Mouse (Mus musculus) CH12.LX (cell line): ENCODE data around the gene Rbm47. TPM values are rescaled to one million over a fixed set of nuclear protein-coding genes. Genes with fewer than 3 reads are reported as not detected.

ENCODE experiments used
- DNase-seq: peaks from one replicate; pipeline ENCODE4 v3.0.0-alpha.2; 2013; ENCODE audit errors: extremely low read depth
- H3K27ac ChIP-seq: 2 replicates; pipeline ENCODE4 v1.5.1; 2012; ENCODE audit warnings: low read depth, mild to moderate bottlenecking, control low read depth, moderate library complexity; ENCODE audit not compliant: insufficient read depth
- H3K27me3 ChIP-seq: replicated peaks from 2 replicates; pipeline ENCODE3; 2012; ENCODE audit warnings: inconsistent platforms
- H3K36me3 ChIP-seq, 2 experiments: replicated peaks in 1 of 2; 2 replicates each; pipeline versions ENCODE3 to v1.6.1; 2012; ENCODE audit warnings: inconsistent platforms in 1 of 2, low read length in 1 of 2, mild to moderate bottlenecking in 1 of 2, mixed read lengths in 1 of 2, moderate library complexity in 1 of 2; ENCODE audit not compliant: control insufficient read depth in 1 of 2, insufficient read depth in 1 of 2
- H3K4me1 ChIP-seq, 2 experiments: 2 replicates each; pipeline ENCODE4 v1.6.1; 2012; ENCODE audit warnings: inconsistent platforms in 1 of 2, moderate library complexity in 1 of 2; ENCODE audit not compliant: insufficient read depth in 2 of 2, control insufficient read depth in 1 of 2
- H3K4me2 ChIP-seq: 2 replicates; pipeline ENCODE4 v1.6.1; 2012; ENCODE audit warnings: low read depth, mild to moderate bottlenecking, control low read depth; ENCODE audit not compliant: poor library complexity, insufficient read depth, severe bottlenecking
- H3K4me3 ChIP-seq, 3 experiments: fragments of 150-350 bp in 1 of 3; sonication (generic) in 1 of 3; replicated peaks in 1 of 3; 2 replicates each; pipeline versions ENCODE3 to v1.5.1; 2011 to 2012; ENCODE audit warnings: low read depth in 2 of 3, low read length in 2 of 3, mild to moderate bottlenecking in 2 of 3, moderate library complexity in 2 of 3, control low read depth in 1 of 3, improper control_type of control experiment in 1 of 3, inconsistent platforms in 1 of 3, mixed read lengths in 1 of 3; ENCODE audit not compliant: poor library complexity in 1 of 3
- H3K79me2 ChIP-seq: replicated peaks from 2 replicates; pipeline ENCODE4 v1.6.1; 2012; ENCODE audit warnings: mild to moderate bottlenecking, moderate library complexity; ENCODE audit not compliant: control insufficient read depth, poor library complexity, insufficient read depth, severe bottlenecking; ENCODE audit errors: extremely low read depth
- H3K9ac ChIP-seq: 2 replicates; pipeline ENCODE4 v1.6.1; 2012; ENCODE audit warnings: low read depth, mild to moderate bottlenecking, control low read depth, moderate library complexity; ENCODE audit not compliant: insufficient read depth
- H3K9me3 ChIP-seq: replicated peaks from 2 replicates; pipeline ENCODE3; 2012; ENCODE audit warnings: low read length, inconsistent platforms, mixed read lengths
- CHD1 ChIP-seq: IDR thresholded peaks from 2 replicates; pipeline ENCODE4 v1.6.1; 2012; ENCODE audit warnings: low read depth, low read length, improper control_type of control experiment, inconsistent platforms
- E2F4 ChIP-seq: IDR thresholded peaks from 2 replicates; pipeline ENCODE4 v1.6.1; 2011; ENCODE audit warnings: low read depth, low read length, improper control_type of control experiment; ENCODE audit not compliant: insufficient replicate concordance
- ELF1 ChIP-seq: IDR thresholded peaks from 2 replicates; pipeline ENCODE4 v1.6.1; 2014; ENCODE audit warnings: low read depth, mild to moderate bottlenecking, inconsistent platforms, low read length, improper control_type of control experiment
- EP300 ChIP-seq: IDR thresholded peaks from 2 replicates; pipeline ENCODE4 v1.6.1; 2011; ENCODE audit warnings: low read length, improper control_type of control experiment
- ETS1 ChIP-seq: conservative IDR thresholded peaks from 2 replicates; pipeline ENCODE4 v1.6.1; 2012; ENCODE audit warnings: low read depth, mild to moderate bottlenecking, inconsistent platforms, low read length, improper control_type of control experiment, moderate library complexity
- HCFC1 ChIP-seq: IDR thresholded peaks from 2 replicates; pipeline ENCODE4 v1.6.1; 2012; ENCODE audit warnings: low read depth, mild to moderate bottlenecking, inconsistent platforms, low read length, improper control_type of control experiment
- NELFE ChIP-seq: IDR thresholded peaks from 2 replicates; pipeline ENCODE4 v1.6.1; 2011; ENCODE audit warnings: low read depth, low read length, improper control_type of control experiment
- NRF1 ChIP-seq: IDR thresholded peaks from 2 replicates; pipeline ENCODE4 v1.6.1; 2014; ENCODE audit warnings: low read depth, mild to moderate bottlenecking, inconsistent platforms, low read length, improper control_type of control experiment, moderate library complexity
- PAX5 ChIP-seq: IDR thresholded peaks from 2 replicates; pipeline ENCODE4 v1.6.1; 2012; ENCODE audit warnings: low read length, inconsistent platforms, mixed read lengths
- POLR2A ChIP-seq: IDR thresholded peaks from 2 replicates; pipeline ENCODE4 v1.6.1; 2011; ENCODE audit warnings: low read depth, mild to moderate bottlenecking, improper control_type of control experiment, low read length
- POLR2AphosphoS2 ChIP-seq: IDR thresholded peaks from 2 replicates; pipeline ENCODE4 v1.6.1; 2011; ENCODE audit warnings: low read depth, low read length, improper control_type of control experiment
- SIN3A ChIP-seq: IDR thresholded peaks from 2 replicates; pipeline ENCODE4 v1.6.1; 2012; ENCODE audit warnings: low read length, improper control_type of control experiment, inconsistent platforms
- TBP ChIP-seq: conservative IDR thresholded peaks from 2 replicates; pipeline ENCODE4 v1.6.1; 2011; ENCODE audit warnings: low read depth, low read length, improper control_type of control experiment
- UBTF ChIP-seq: IDR thresholded peaks from 2 replicates; pipeline ENCODE4 v1.6.1; 2012; ENCODE audit warnings: low read depth, mild to moderate bottlenecking, inconsistent platforms, low read length, improper control_type of control experiment, moderate library complexity
- USF1 ChIP-seq: IDR thresholded peaks from 2 replicates; pipeline ENCODE4 v1.6.1; 2014; ENCODE audit warnings: low read depth, mild to moderate bottlenecking, inconsistent platforms, low read length, improper control_type of control experiment
- ZKSCAN1 ChIP-seq: IDR thresholded peaks from 2 replicates; pipeline ENCODE4 v1.6.1; 2012; ENCODE audit warnings: low read depth, inconsistent platforms, low read length, improper control_type of control experiment, borderline replicate concordance
- ZMIZ1 ChIP-seq: IDR thresholded peaks from 2 replicates; pipeline ENCODE4 v1.6.1; 2012; ENCODE audit warnings: low read depth, mild to moderate bottlenecking, inconsistent platforms, low read length, improper control_type of control experiment
- ZNF384 ChIP-seq: IDR thresholded peaks from 2 replicates; pipeline ENCODE4 v1.6.1; 2012; ENCODE audit warnings: low read depth, low read length, improper control_type of control experiment, inconsistent platforms
- dilution Hi-C: fragments of 300-500 bp; cut with MboI; formaldehyde crosslinking; loops from 2 replicates; pipeline ENCODE4 v1.14.3; 2020; ENCODE audit warnings: low sequenced_read_pairs; ENCODE audit not compliant: extremely low pct_unique_long_range_greater_than_20kb, extremely low pct_ligation_motif_present
- in situ Hi-C: fragments of 300-500 bp; cut with MboI; formaldehyde crosslinking; loops from 3 replicates; pipeline ENCODE4 v1.14.3; 2019; ENCODE audit warnings: low sequenced_read_pairs, low pct_ligation_motif_present, low pct_unique_long_range_greater_than_20kb, mixed read lengths
- polyA plus RNA-seq: library from polyadenylated mRNA; unstranded; fragments of >175 nt; gene quantifications from 2 replicates; pipeline ENCODE4 v1.2.1, GENCODE M21; 2012; ENCODE audit warnings: low read depth; ENCODE audit not compliant: insufficient read length
- total RNA-seq, 2 experiments: library from RNA; depleted of rRNA; stranded (reverse); fragments of 300-350 nt in 1 of 2; fragments of >200 nt in 1 of 2; gene quantifications; 2 replicates each; pipeline ENCODE4 v1.2.3; 2012 to 2014

Gene Rbm47
- total and polyA plus RNA-seq, 3 experiments: 0.08 to 9.2 (median 1.1) TPM

DNA sequence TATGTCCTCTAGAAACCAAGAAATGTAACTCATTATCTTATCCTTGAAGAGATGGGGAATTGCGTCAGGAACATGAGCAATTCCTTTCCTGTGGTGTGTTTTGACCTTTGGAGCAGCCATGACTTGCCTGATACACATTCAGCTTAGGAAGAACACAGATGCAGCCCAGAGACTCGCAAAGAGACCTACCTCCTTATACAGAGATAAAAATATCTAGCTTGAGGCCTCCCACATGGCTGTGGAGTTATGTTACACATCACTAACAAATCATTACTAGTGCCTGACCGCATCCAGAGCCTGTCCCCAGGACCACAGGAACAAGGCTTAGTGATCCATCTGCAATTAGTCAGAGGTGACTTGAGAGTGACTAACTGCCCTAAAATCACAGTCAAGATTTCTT, 126.6 kb downstream of the Rbm47 start:
- Histone ChIP-seq H3K4me3 (no peak overlapping the region), H3K9me3 (no peaks in the 10 kb centered on the region), H3K4me2 (no peak overlapping the region), H3K36me3 (peaks cover 0 to 9% of the 10 kb centered on the region in 2 experiments), H3K9ac (no peak overlapping the region), H3K79me2 (peaks cover 4% of the 10 kb centered on the region; the same call in 1 of the 2 replicates), H3K27ac (no peak overlapping the region), H3K27me3 (no peaks in the 10 kb centered on the region), H3K4me1 (peaks cover 3 to 4% of the 10 kb centered on the region in 2 experiments; a peak in 2 of 4 replicates)
- TF ChIP-seq SIN3A (no peak), NELFE (no peak), ETS1 (no peak), UBTF (no peak), CHD1 (no peak), PAX5 (no peak), E2F4 (no peak), POLR2AphosphoS2 (no peak), NRF1 (no peak), ZMIZ1 (no peak)
- dilution Hi-C loops (no loop called here), in situ Hi-C loops (no loop called here)
- DNase-seq: no peak

DNA sequence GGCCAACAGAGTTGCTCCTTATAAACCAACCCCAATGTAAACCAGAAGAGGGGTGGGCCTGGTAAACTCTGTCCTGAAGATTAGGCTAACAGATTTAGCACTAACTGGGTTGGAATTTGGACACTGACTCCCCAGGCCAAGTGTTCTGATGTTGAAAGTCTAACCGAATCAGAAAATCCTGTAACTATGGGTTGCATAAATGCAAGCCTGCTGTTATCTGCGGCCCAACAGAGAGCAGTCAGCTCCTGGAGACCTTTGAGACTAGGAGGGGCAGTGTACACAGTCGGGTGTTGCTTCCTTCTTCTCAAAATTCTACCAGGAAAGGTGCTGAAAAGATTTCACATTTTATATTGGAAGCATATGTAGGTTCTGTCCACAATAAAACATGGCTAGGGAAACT, 129.0 kb downstream of the Rbm47 start:
- in situ Hi-C loops: no loop called here
- no peak for DNase-seq
- Histone ChIP-seq H3K4me2 (no peak overlapping the region), H3K27ac (no peak overlapping the region), H3K9ac (no peak overlapping the region), H3K4me3 (no peak overlapping the region), H3K27me3 (no peaks in the 10 kb centered on the region), H3K9me3 (no peaks in the 10 kb centered on the region), H3K79me2 (peaks cover 4% of the 10 kb centered on the region), H3K36me3 (peaks cover 0 to 9% of the 10 kb centered on the region in 2 experiments), H3K4me1 (peaks cover 3 to 4% of the 10 kb centered on the region in 2 experiments; a peak in 2 of 4 replicates)
- dilution Hi-C loops: no loop called here
- TF ChIP-seq ELF1 (no peak), USF1 (no peak), E2F4 (no peak), ZNF384 (no peak), UBTF (no peak), SIN3A (no peak), POLR2A (no peak), TBP (no peak), NRF1 (no peak), HCFC1 (no peak), EP300 (no peak), ZKSCAN1 (no peak)
